In genomic region chrX:13229891-13230614, GRCm38 (mm10) we compare ENCODE assay signal across 8 mouse cellular contexts. TPM values are rescaled to one million over a fixed set of nuclear protein-coding genes. Genes with fewer than 3 reads are reported as not detected.
DNase-seq lines count a peak whose midpoint lies in the region; ATAC-seq and TF ChIP-seq lines count a peak whose summit lies in the region.

No protein-coding gene starts in this region.

- ATAC-seq in erythroblast, adult 5-6 weeks (replicated peaks; ENCODE audit: low FRiP score, poor library complexity, severe bottlenecking), result peak; percentile 59; the same call in 1 of the 2 replicates
- ATAC-seq in hindbrain, embryonic 14.5 days (ENCODE audit: low FRiP score), result peak; percentile 58
- ATAC-seq in liver, embryonic 11.5 days (replicated peaks; ENCODE audit: low FRiP score), result peak; percentile 29
- ATAC-seq in neural tube, embryonic 12.5 days (ENCODE audit: low FRiP score, low read depth), result peak; percentile 34

- TF ChIP-seq POLR2A in bone marrow, adult 2 months (IDR thresholded peaks at IDR 0.05; ENCODE audit: borderline replicate concordance, control insufficient read depth, low read depth, low read length), result no peak

- peak overlapping the region; percentile 17; the same call in 1 of the 2 replicates for H3K27ac ChIP-seq in bone marrow, adult 2 months (ENCODE audit: control insufficient read depth, insufficient read depth, low read depth, low read length, poor library complexity)
- peak overlapping the region; percentile 88 for H3K27ac ChIP-seq in hindbrain, embryonic 14.5 days
- peak overlapping the region; percentile 74 for H3K27ac ChIP-seq in liver, embryonic 11.5 days (ENCODE audit: low read depth, low read length)
- H3K27ac ChIP-seq in neural tube, embryonic 12.5 days, result no peak overlapping the region

- TF ChIP-seq CTCF in bone marrow, adult 2 months (IDR thresholded peaks at IDR 0.05; ENCODE audit: control insufficient read depth, insufficient read depth, low read length), result 0 out of 2 replicates have a peak, but pooled peaks have one; percentile 5

- H3K4me1 ChIP-seq in bone marrow, adult 2 months (ENCODE audit: control insufficient read depth, insufficient read depth, low read length), result no peaks in the 10 kb centered on the region; the same call in 1 of the 2 replicates
- peaks cover 4% of the 10 kb centered on the region for H3K4me1 ChIP-seq in hindbrain, embryonic 14.5 days (replicated peaks; ENCODE audit: control insufficient read depth, insufficient read depth, low read length)
- H3K4me1 ChIP-seq in liver, embryonic 11.5 days (replicated peaks; ENCODE audit: control insufficient read depth, insufficient read depth, low read length), result no peaks in the 10 kb centered on the region
- H3K4me1 ChIP-seq in neural tube, embryonic 12.5 days, result no peaks in the 10 kb centered on the region

- H3K9ac ChIP-seq in hindbrain, embryonic 14.5 days, result peak overlapping the region; percentile 57
- H3K9ac ChIP-seq in liver, embryonic 11.5 days (ENCODE audit: low read depth, low read length), result peak overlapping the region; percentile 64
- H3K9ac ChIP-seq in neural tube, embryonic 12.5 days, result no peak overlapping the region

- H3K9me3 ChIP-seq in hindbrain, embryonic 14.5 days (ENCODE audit: control insufficient read depth, low read length), result no peaks in the 10 kb centered on the region
- H3K9me3 ChIP-seq in liver, embryonic 11.5 days (ENCODE audit: control insufficient read depth, low read length), result no peaks in the 10 kb centered on the region
- H3K9me3 ChIP-seq in neural tube, embryonic 12.5 days, result no peaks in the 10 kb centered on the region

- peak; percentile 26 for DNase-seq in right cerebral cortex, adult 18-20 months
- DNase-seq in right cerebral cortex, postnatal 14 days, result no peak
- DNase-seq in hindbrain, embryonic 14.5 days (ENCODE audit: low spot score), result peak; percentile 59
- no peak for DNase-seq in liver, embryonic 11.5 days (ENCODE audit: low spot score)
- no peak for DNase-seq in gastrocnemius, postnatal 25 days

- peaks cover 10% of the 10 kb centered on the region for H3K27me3 ChIP-seq in hindbrain, embryonic 14.5 days (ENCODE audit: control insufficient read depth, insufficient read depth, low read length)
- peaks cover 2% of the 10 kb centered on the region; the same call in 1 of the 2 replicates for H3K27me3 ChIP-seq in liver, embryonic 11.5 days (replicated peaks; ENCODE audit: control insufficient read depth, insufficient read depth, low read length)
- H3K27me3 ChIP-seq in neural tube, embryonic 12.5 days (replicated peaks), result no peaks in the 10 kb centered on the region

- 19% methylated on average over 8 of the region's 8 CpGs for WGBS in bone marrow, adult 2 months
- WGBS in hindbrain, embryonic 14.5 days, result 22% methylated on average over 8 of the region's 8 CpGs
- WGBS in liver, embryonic 11.5 days, result 23% methylated on average over 8 of the region's 8 CpGs
- 31% methylated on average over 8 of the region's 8 CpGs for WGBS in neural tube, embryonic 12.5 days

- peak overlapping the region; percentile 69 for H3K4me3 ChIP-seq in bone marrow, adult 2 months (replicated peaks; ENCODE audit: control insufficient read depth, low read depth, low read length)
- H3K4me3 ChIP-seq in hindbrain, embryonic 14.5 days (replicated peaks; ENCODE audit: low read length), result peak overlapping the region; percentile 32
- peak overlapping the region; percentile 39 for H3K4me3 ChIP-seq in liver, embryonic 11.5 days (ENCODE audit: low read depth, low read length)
- H3K4me3 ChIP-seq in neural tube, embryonic 12.5 days, result peak overlapping the region; percentile 22

- peak overlapping the region; percentile 56 for H3K4me2 ChIP-seq in hindbrain, embryonic 14.5 days (replicated peaks)
- peak overlapping the region; percentile 71 for H3K4me2 ChIP-seq in liver, embryonic 11.5 days
- H3K4me2 ChIP-seq in neural tube, embryonic 12.5 days (replicated peaks), result peak overlapping the region; percentile 55

- H3K36me3 ChIP-seq in hindbrain, embryonic 14.5 days (replicated peaks; ENCODE audit: control insufficient read depth, insufficient read depth), result no peaks in the 10 kb centered on the region
- H3K36me3 ChIP-seq in liver, embryonic 11.5 days (ENCODE audit: control insufficient read depth, insufficient read depth, low read length), result no peaks in the 10 kb centered on the region
- no peaks in the 10 kb centered on the region for H3K36me3 ChIP-seq in neural tube, embryonic 12.5 days

RNA-seq across cellular contexts. Expression of gene Ddx3x, which starts 50.7 kb away (rescaled TPM):
- polyA plus RNA-seq in bone marrow, adult 2 months (2011; ENCODE audit: insufficient read depth, insufficient read length, low replicate concordance, missing spikeins), result 40.6 and 96.2 TPM in 2 replicates
- 61.2 and 65.3 TPM in 2 replicates for total RNA-seq in erythroblast, adult 5-6 weeks (2015; ENCODE audit: low replicate concordance)
- total RNA-seq in erythroblast, adult 5-6 weeks (2017; ENCODE audit: low replicate concordance), result 87.1 and 90.4 TPM in 2 replicates
- polyA plus RNA-seq in hindbrain, embryonic 14.5 days (2014; fragmentation: Nextera tagmentation; extraction: Ambion mirVana), result 113 and 117 TPM in 2 replicates
- polyA plus RNA-seq in liver, embryonic 11.5 days (2014; fragmentation: Nextera tagmentation; extraction: Ambion mirVana), result 136 and 150 TPM in 2 replicates
- polyA plus RNA-seq in neural tube, embryonic 12.5 days (2016; fragmentation: Nextera tagmentation; extraction: Ambion mirVana), result 148 and 162 TPM in 2 replicates
- 100 to 1,000 TPM in 1 of 2 experiments, 10 to 100 TPM in 1; 87.2 to 130 TPM for total RNA-seq in gastrocnemius, postnatal 25 days (2021)

Comparison
In these comparisons a context has a peak if more than half of its experiments do, and no peak if none do; other contexts are left out.
1. DNase-seq: peak in right cerebral cortex, adult 18-20 months (single experiment) and hindbrain, embryonic 14.5 days (single experiment); none in right cerebral cortex, postnatal 14 days (single experiment), liver, embryonic 11.5 days (single experiment) and gastrocnemius, postnatal 25 days (single experiment).
2. Peak in every context shown above with its lines, with median percentiles within 50 percentile points of each other: H3K4me3 ChIP-seq, ATAC-seq and H3K4me2 ChIP-seq.